Mouse (Mus musculus) lung, postnatal 0 days (tissue): ENCODE results near the gene Tbrg1. TPM values are rescaled to one million over a fixed set of nuclear protein-coding genes. Genes with fewer than 3 reads are reported as not detected.

Source experiments
- ATAC-seq: fragments of 200-750 bp; cut with Nextera tagmentation; 2 replicates; pipeline ENCODE4 v1.8.0; 2017; ENCODE audit warnings: moderate library complexity
- DNase-seq: peaks from one replicate; pipeline ENCODE4 v3.0.0-alpha.2; 2016; ENCODE audit warnings: low spot score
- H3K27ac ChIP-seq: fragments of 300-500 bp; sonication (generic); 2 replicates; pipeline ENCODE4 v1.5.1; 2014; ENCODE audit warnings: antibody characterized with exemption, mild to moderate bottlenecking, low read length, mixed read lengths
- H3K27me3 ChIP-seq: fragments of 300-500 bp; sonication (generic); replicated peaks from 2 replicates; pipeline ENCODE4 v1.6.1; 2014; ENCODE audit warnings: low read length, mixed read lengths; ENCODE audit not compliant: insufficient read depth
- H3K36me3 ChIP-seq: fragments of 300-500 bp; sonication (generic); 2 replicates; pipeline ENCODE4 v1.6.1; 2014; ENCODE audit warnings: low read length, mixed read lengths; ENCODE audit not compliant: insufficient read depth
- H3K4me1 ChIP-seq: fragments of 300-500 bp; sonication (generic); 2 replicates; pipeline ENCODE4 v1.6.1; 2014; ENCODE audit warnings: antibody characterized with exemption, low read depth, low read length, mixed read lengths; ENCODE audit not compliant: insufficient read depth
- H3K4me2 ChIP-seq: fragments of 300-500 bp; sonication (generic); replicated peaks from 2 replicates; pipeline ENCODE4 v1.6.1; 2014; ENCODE audit warnings: low read depth, mild to moderate bottlenecking, low read length, moderate library complexity, mixed read lengths
- H3K4me3 ChIP-seq: fragments of 300-500 bp; sonication (generic); 2 replicates; pipeline ENCODE4 v1.5.1; 2014; ENCODE audit warnings: low read depth, low read length
- H3K9ac ChIP-seq: fragments of 300-500 bp; sonication (generic); replicated peaks from 2 replicates; pipeline ENCODE4 v1.6.1; 2014; ENCODE audit warnings: low read depth, mild to moderate bottlenecking
- H3K9me3 ChIP-seq: fragments of 300-500 bp; sonication (generic); 2 replicates; pipeline ENCODE4 v1.6.1; 2016; ENCODE audit warnings: low read length, mixed read lengths
- CTCF ChIP-seq: IDR thresholded peaks from 2 replicates; pipeline ENCODE4 v1.5.1; 2016; ENCODE audit warnings: antibody characterized with exemption, mild to moderate bottlenecking
- EP300 ChIP-seq: IDR thresholded peaks from 2 replicates; pipeline ENCODE4 v1.6.1; 2016; ENCODE audit warnings: antibody characterized with exemption, mild to moderate bottlenecking, control low read depth
- WGBS: fragments of 180-500 bp; shearing (Covaris S2); extraction: QIAGEN DNeasy Blood & Tissue Kit; methylation state at CpG from one replicate; pipeline ENCODE4 v1.1.7; 2014; 5-methylcytosine and 5-hydroxymethylcytosine counted together
- polyA plus RNA-seq: library from polyadenylated mRNA; unstranded; fragments of >200 nt; fragmentation: Nextera tagmentation; extraction: Ambion mirVana; gene quantifications from 2 replicates; pipeline ENCODE4 v1.2.1, GENCODE M21; 2015

Gene Tbrg1
- polyA plus RNA-seq, 1 experiment from 2014 or later, result 163 TPM

GRCm38 (mm10) chr9:37600538-37601205 is 56.4 kb downstream of the Tbrg1 start:
- H3K36me3 ChIP-seq, result no peaks in the 10 kb centered on the region
- H3K4me3 ChIP-seq, result no peak overlapping the region
- no peak overlapping the region for H3K9ac ChIP-seq
- H3K4me1 ChIP-seq, result no peaks in the 10 kb centered on the region
- H3K27me3 ChIP-seq, result no peaks in the 10 kb centered on the region
- no peak overlapping the region for H3K27ac ChIP-seq
- WGBS, result 93% methylated on average over 2 of the region's 2 CpGs
- DNase-seq (no peak), ATAC-seq (no peak)
- no peaks in the 10 kb centered on the region for H3K9me3 ChIP-seq
- no peak overlapping the region for H3K4me2 ChIP-seq
- TF ChIP-seq EP300, result no peak
- TF ChIP-seq CTCF, result no peak

Other genes starting within 250 kb of the Tbrg1 start
- 0.08 and 0.14 TPM in 2 replicates for gene Robo3, start 224.1 kb downstream of the Tbrg1 start, polyA plus RNA-seq
- 12.1 and 12.2 TPM in 2 replicates for gene Msantd2, start 168.0 kb downstream of the Tbrg1 start, polyA plus RNA-seq
- 256 and 260 TPM in 2 replicates for gene Esam, start 129.2 kb downstream of the Tbrg1 start, polyA plus RNA-seq
- 85.6 and 94.9 TPM in 2 replicates for gene Vsig2, start 118.1 kb downstream of the Tbrg1 start, polyA plus RNA-seq
- gene Nrgn, start 104.4 kb downstream of the Tbrg1 start, polyA plus RNA-seq, result 4.0 and 4.2 TPM in 2 replicates
- 7.7 and 9.9 TPM in 2 replicates for gene Siae, start 101.6 kb downstream of the Tbrg1 start, polyA plus RNA-seq
- 19.2 and 21.6 TPM in 2 replicates for gene Spa17, start 43.6 kb downstream of the Tbrg1 start, polyA plus RNA-seq
- 0.05 and 0.20 TPM in 2 replicates for gene Panx3, start 11.9 kb upstream of the Tbrg1 start, polyA plus RNA-seq
- not detected in 2 replicates for gene Olfr160, start 58.9 kb upstream of the Tbrg1 start, polyA plus RNA-seq
- gene Olfr874, start 87.8 kb upstream of the Tbrg1 start, polyA plus RNA-seq, result not detected in 2 replicates
- not detected in 2 replicates for gene Olfr875, start 114.5 kb upstream of the Tbrg1 start, polyA plus RNA-seq
- gene Olfr876, start 145.7 kb upstream of the Tbrg1 start, polyA plus RNA-seq, result not detected in 2 replicates
- not detected in 2 replicates for gene Olfr877, start 197.0 kb upstream of the Tbrg1 start, polyA plus RNA-seq
- gene Olfr145, start 239.4 kb upstream of the Tbrg1 start, polyA plus RNA-seq, result not detected in 2 replicates